Mouse (Mus musculus): Measurements from ENCODE around the gene Mpzl2. TPM values are rescaled to one million over a fixed set of nuclear protein-coding genes. Genes with fewer than 3 reads are reported as not detected.

Gene Mpzl2
- total RNA-seq, 1 experiment = 13.3 TPM

GRCm38 (mm10) chr9:45042056-45042720 is 2.6 kb downstream of the Mpzl2 start:
- TF ChIP-seq ZNF384 (IDR thresholded peaks at IDR 0.05; ENCODE audit: low read depth, low read length) (no peak), CHD2 (IDR thresholded peaks at IDR 0.05; ENCODE audit: low read depth, low read length) (no peak), MAFK (IDR thresholded peaks at IDR 0.05; ENCODE audit: insufficient read depth, low read depth, low read length) (no peak), ZC3H11A (IDR thresholded peaks at IDR 0.05; ENCODE audit: borderline replicate concordance, low read depth, low read length) (no peak), HCFC1 (IDR thresholded peaks at IDR 0.05; ENCODE audit: borderline replicate concordance, insufficient read depth, low read length) (no peak)
- in situ Hi-C loops (cut with MboI; ENCODE audit: low sequenced_read_pairs in 2 of 2, unreplicated experiment in 2 of 2) = no loop called here
- Histone ChIP-seq H3K36me3 (ENCODE audit: control insufficient read depth, insufficient read depth, low read length, poor library complexity, severe bottlenecking) (peaks cover 6% of the 10 kb centered on the region; the same call in 1 of the 2 replicates), H3K9ac (ENCODE audit: insufficient read depth, low read depth, low read length, poor library complexity, severe bottlenecking) (peak overlapping the region; percentile 57), H3K9me3 (ENCODE audit: control insufficient read depth, insufficient read depth, low read depth, low read length) (no peaks in the 10 kb centered on the region), H3K4me1 (ENCODE audit: control insufficient read depth in 2 of 2, insufficient read depth in 2 of 2, low read length in 2 of 2, poor library complexity in 1 of 2) (peaks cover 0 to 15% of the 10 kb centered on the region in 2 experiments; a peak in 2 of 4 replicates), H3K27ac (ENCODE audit: insufficient read depth, low read depth, low read length, poor library complexity, severe bottlenecking) (no peak overlapping the region), H3K4me3 (ENCODE audit: insufficient read depth in 1 of 2, low read depth in 1 of 2, low read length in 2 of 2, poor library complexity in 1 of 2, severe bottlenecking in 1 of 2) (peak overlapping the region; percentile 56 to 63)
- DNase-seq (ENCODE audit: low read depth, low spot score) = peak; percentile 68

- in situ Hi-C loops (cut with MboI; ENCODE audit: low sequenced_read_pairs in 2 of 2, unreplicated experiment in 2 of 2) = no loop called here
- DNase-seq (ENCODE audit: low read depth, low spot score) = no peak
- TF ChIP-seq MAFK (IDR thresholded peaks at IDR 0.05; ENCODE audit: insufficient read depth, low read depth, low read length) = no peak
- TF ChIP-seq HCFC1 (IDR thresholded peaks at IDR 0.05; ENCODE audit: borderline replicate concordance, insufficient read depth, low read length) = no peak
- no peak for TF ChIP-seq CHD2 (IDR thresholded peaks at IDR 0.05; ENCODE audit: low read depth, low read length)
- TF ChIP-seq ZC3H11A (IDR thresholded peaks at IDR 0.05; ENCODE audit: borderline replicate concordance, low read depth, low read length) = no peak
- no peak for TF ChIP-seq ZNF384 (IDR thresholded peaks at IDR 0.05; ENCODE audit: low read depth, low read length)
Observed at GRCm38 (mm10) chr9:45042947-45043346, 3.3 kb downstream of the Mpzl2 start.

GRCm38 (mm10) chr9:45046973-45047372 is 7.4 kb downstream of the Mpzl2 start:
- DNase-seq (ENCODE audit: low read depth, low spot score) = no peak
- Histone ChIP-seq H3K9me3 (ENCODE audit: control insufficient read depth, insufficient read depth, low read depth, low read length) (no peaks in the 10 kb centered on the region), H3K9ac (ENCODE audit: insufficient read depth, low read depth, low read length, poor library complexity, severe bottlenecking) (no peak overlapping the region; the same call in 1 of the 2 replicates), H3K4me3 (ENCODE audit: insufficient read depth in 1 of 2, low read depth in 1 of 2, low read length in 2 of 2, poor library complexity in 1 of 2, severe bottlenecking in 1 of 2) (no peak overlapping the region), H3K36me3 (ENCODE audit: control insufficient read depth, insufficient read depth, low read length, poor library complexity, severe bottlenecking) (peaks cover 8% of the 10 kb centered on the region; the same call in 1 of the 2 replicates), H3K27ac (ENCODE audit: insufficient read depth, low read depth, low read length, poor library complexity, severe bottlenecking) (no peak overlapping the region), H3K4me1 (ENCODE audit: control insufficient read depth in 2 of 2, insufficient read depth in 2 of 2, low read length in 2 of 2, poor library complexity in 1 of 2) (peaks cover 0 to 6% of the 10 kb centered on the region in 2 experiments; a peak in 1 of 4 replicates)
- TF ChIP-seq ZC3H11A (IDR thresholded peaks at IDR 0.05; ENCODE audit: borderline replicate concordance, low read depth, low read length) (no peak), HCFC1 (IDR thresholded peaks at IDR 0.05; ENCODE audit: borderline replicate concordance, insufficient read depth, low read length) (no peak), MAFK (IDR thresholded peaks at IDR 0.05; ENCODE audit: insufficient read depth, low read depth, low read length) (no peak), CHD2 (IDR thresholded peaks at IDR 0.05; ENCODE audit: low read depth, low read length) (no peak), ZNF384 (IDR thresholded peaks at IDR 0.05; ENCODE audit: low read depth, low read length) (no peak)
- in situ Hi-C loops (cut with MboI; ENCODE audit: low sequenced_read_pairs in 2 of 2, unreplicated experiment in 2 of 2) = no loop called here

More at GRCm38 (mm10) chr9:45042947-45043346, 3.3 kb downstream of the Mpzl2 start:
- Histone ChIP-seq H3K4me3 (ENCODE audit: insufficient read depth in 1 of 2, low read depth in 1 of 2, low read length in 2 of 2, poor library complexity in 1 of 2, severe bottlenecking in 1 of 2) (peak overlapping the region; percentile 56 to 63), H3K9ac (ENCODE audit: insufficient read depth, low read depth, low read length, poor library complexity, severe bottlenecking) (peak overlapping the region; percentile 57), H3K9me3 (ENCODE audit: control insufficient read depth, insufficient read depth, low read depth, low read length) (no peaks in the 10 kb centered on the region), H3K4me1 (ENCODE audit: control insufficient read depth in 2 of 2, insufficient read depth in 2 of 2, low read length in 2 of 2, poor library complexity in 1 of 2) (peaks cover 0 to 15% of the 10 kb centered on the region in 2 experiments; a peak in 2 of 4 replicates), H3K36me3 (ENCODE audit: control insufficient read depth, insufficient read depth, low read length, poor library complexity, severe bottlenecking) (peaks cover 6% of the 10 kb centered on the region; the same call in 1 of the 2 replicates), H3K27ac (ENCODE audit: insufficient read depth, low read depth, low read length, poor library complexity, severe bottlenecking) (no peak overlapping the region)

GRCm38 (mm10) chr9:45048511-45048910 is 8.9 kb downstream of the Mpzl2 start:
- no peak for TF ChIP-seq CHD2 (IDR thresholded peaks at IDR 0.05; ENCODE audit: low read depth, low read length)
- peak; percentile 30 for DNase-seq (ENCODE audit: low read depth, low spot score)
- Histone ChIP-seq H3K9me3 (ENCODE audit: control insufficient read depth, insufficient read depth, low read depth, low read length) (no peaks in the 10 kb centered on the region), H3K36me3 (ENCODE audit: control insufficient read depth, insufficient read depth, low read length, poor library complexity, severe bottlenecking) (peaks cover 8% of the 10 kb centered on the region; the same call in 1 of the 2 replicates), H3K4me3 (ENCODE audit: insufficient read depth in 1 of 2, low read depth in 1 of 2, low read length in 2 of 2, poor library complexity in 1 of 2, severe bottlenecking in 1 of 2) (no peak overlapping the region), H3K9ac (ENCODE audit: insufficient read depth, low read depth, low read length, poor library complexity, severe bottlenecking) (no peak overlapping the region), H3K4me1 (ENCODE audit: control insufficient read depth in 2 of 2, insufficient read depth in 2 of 2, low read length in 2 of 2, poor library complexity in 1 of 2) (peaks cover 0 to 3% of the 10 kb centered on the region in 2 experiments; a peak in 1 of 4 replicates), H3K27ac (ENCODE audit: insufficient read depth, low read depth, low read length, poor library complexity, severe bottlenecking) (no peak overlapping the region)
- in situ Hi-C loops (cut with MboI; ENCODE audit: low sequenced_read_pairs in 2 of 2, unreplicated experiment in 2 of 2) = no loop called here

Data from ES-E14 (cell line).